In the genomic region with DNA sequence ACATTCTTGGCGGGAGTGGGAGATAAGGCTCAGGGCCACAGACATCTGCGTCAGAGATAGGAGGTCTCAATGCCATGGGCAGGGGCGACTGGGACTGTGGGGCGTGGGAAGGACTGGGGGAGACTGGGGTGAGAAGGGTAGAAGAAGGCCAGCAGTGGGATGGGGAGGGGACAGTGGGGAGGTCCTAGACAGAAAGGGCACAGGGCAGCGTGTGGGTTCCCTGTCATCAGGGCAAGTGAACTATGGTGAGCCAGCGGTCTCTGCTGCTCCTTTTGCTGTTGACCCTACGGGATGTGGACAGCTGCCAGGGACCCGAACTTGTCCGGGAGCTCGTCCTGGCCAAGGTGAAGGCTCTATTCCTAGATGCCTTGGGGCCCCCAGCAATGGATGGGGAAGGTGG, we compare ENCODE assay signal across 7 mouse cellular contexts. TPM values are rescaled to one million over a fixed set of nuclear protein-coding genes. Genes with fewer than 3 reads are reported as not detected.
DNase-seq lines count a peak whose midpoint lies in the region; ATAC-seq and TF ChIP-seq lines count a peak whose summit lies in the region.

Gene Inha (plus strand): TSS at position 72 of the 400 bp plus-strand sequence.

- H3K36me3 ChIP-seq in forebrain, embryonic 16.5 days (ENCODE audit: control insufficient read depth, insufficient read depth), result 0 out of 2 replicates have a peak, but pooled peaks cover 2% of the 10 kb centered on the region
- H3K36me3 ChIP-seq in limb, embryonic 12.5 days, result peaks cover 20% of the 10 kb centered on the region
- H3K36me3 ChIP-seq in stomach, postnatal 0 days (ENCODE audit: control insufficient read depth, insufficient read depth, low read length), result peaks cover 1% of the 10 kb centered on the region; the same call in 1 of the 2 replicates

- H3K4me2 ChIP-seq in forebrain, embryonic 16.5 days (ENCODE audit: low read length), result peak within 1 kb of the TSS; percentile 92
- H3K4me2 ChIP-seq in limb, embryonic 12.5 days, result peak within 1 kb of the TSS; percentile 91
- peak within 1 kb of the TSS; percentile 91 for H3K4me2 ChIP-seq in stomach, postnatal 0 days (replicated peaks; ENCODE audit: low read depth)

- H3K4me1 ChIP-seq in forebrain, embryonic 16.5 days (replicated peaks; ENCODE audit: control insufficient read depth, insufficient read depth, low read length), result peaks cover 25% of the 10 kb centered on the region
- peaks cover 48% of the 10 kb centered on the region for H3K4me1 ChIP-seq in limb, embryonic 12.5 days (replicated peaks)
- no peaks in the 10 kb centered on the region; the same call in 1 of the 2 replicates for H3K4me1 ChIP-seq in stomach, postnatal 0 days (replicated peaks; ENCODE audit: control insufficient read depth, insufficient read depth)

- no peak for TF ChIP-seq EP300 in stomach, postnatal 0 days (optimal IDR thresholded peaks at IDR 0.05)

- H3K9ac ChIP-seq in forebrain, embryonic 16.5 days (replicated peaks; ENCODE audit: low read depth, low read length), result peak within 1 kb of the TSS; percentile 87
- peak within 1 kb of the TSS; percentile 95 for H3K9ac ChIP-seq in limb, embryonic 12.5 days (replicated peaks)
- peak within 1 kb of the TSS; percentile 93 for H3K9ac ChIP-seq in stomach, postnatal 0 days (ENCODE audit: low read length)

- DNase-seq in layer of hippocampus, adult 8-10 months (ENCODE audit: low spot score in 2 of 2), result no peak
- no peak for DNase-seq in layer of hippocampus, adult 11-12 months (ENCODE audit: low spot score)
- no peak for DNase-seq in adrenal gland, postnatal 4 days (ENCODE audit: low spot score in 2 of 2)
- DNase-seq in stomach, postnatal 0 days (ENCODE audit: low spot score), result no peak
- DNase-seq in frontal cortex, postnatal 14 days (ENCODE audit: low spot score in 2 of 2), result no peak

- TF ChIP-seq CTCF in stomach, postnatal 0 days (IDR thresholded peaks at IDR 0.05; ENCODE audit: low read depth), result no peak

- H3K9me3 ChIP-seq in forebrain, embryonic 16.5 days (ENCODE audit: control insufficient read depth, low read length), result no peaks in the 10 kb centered on the region
- no peaks in the 10 kb centered on the region for H3K9me3 ChIP-seq in limb, embryonic 12.5 days
- H3K9me3 ChIP-seq in stomach, postnatal 0 days (ENCODE audit: control insufficient read depth, low read length), result no peaks in the 10 kb centered on the region

- no peak for ATAC-seq in forebrain, embryonic 16.5 days
- peak; percentile 24; the same call in 1 of the 2 replicates for ATAC-seq in limb, embryonic 12.5 days (ENCODE audit: insufficient number of reproducible peaks, insufficient read depth, low FRiP score, low TSS enrichment, low read depth)
- ATAC-seq in stomach, postnatal 0 days (ENCODE audit: low FRiP score, low TSS enrichment), result no peak

- H3K4me3 ChIP-seq in forebrain, embryonic 16.5 days (replicated peaks; ENCODE audit: low read length), result peak within 1 kb of the TSS; percentile 88
- peak within 1 kb of the TSS; percentile 73 for H3K4me3 ChIP-seq in limb, embryonic 12.5 days (replicated peaks)
- H3K4me3 ChIP-seq in stomach, postnatal 0 days (ENCODE audit: low read depth, low read length), result peak within 1 kb of the TSS; percentile 85

- H3K27me3 ChIP-seq in forebrain, embryonic 16.5 days (replicated peaks; ENCODE audit: control insufficient read depth, insufficient read depth, low read length), result no peaks in the 10 kb centered on the region
- H3K27me3 ChIP-seq in limb, embryonic 12.5 days, result peaks cover 17% of the 10 kb centered on the region
- H3K27me3 ChIP-seq in stomach, postnatal 0 days (ENCODE audit: control insufficient read depth, insufficient read depth, low read length), result no peaks in the 10 kb centered on the region

- WGBS in forebrain, embryonic 16.5 days, result 75% methylated on average over 10 of the region's 10 CpGs
- 74% methylated on average over 10 of the region's 10 CpGs for WGBS in limb, embryonic 12.5 days
- WGBS in stomach, postnatal 0 days, result 54% methylated on average over 10 of the region's 10 CpGs

- H3K27ac ChIP-seq in forebrain, embryonic 16.5 days (ENCODE audit: low read length), result peak within 1 kb of the TSS; percentile 81
- H3K27ac ChIP-seq in limb, embryonic 12.5 days, result peak within 1 kb of the TSS; percentile 99
- H3K27ac ChIP-seq in stomach, postnatal 0 days (replicated peaks), result peak within 1 kb of the TSS; percentile 95

RNA-seq across cellular contexts. Expression of gene Inha, which starts in this region (rescaled TPM):
- 10 to 100 TPM; 13.0 to 19.2 (median 16.8) TPM for total RNA-seq in layer of hippocampus, adult 8-10 months (2022)
- 10 to 100 TPM; 71.4 to 80.6 TPM for total RNA-seq in adrenal gland, postnatal 4 days (2021)
- polyA plus RNA-seq in forebrain, embryonic 16.5 days (2015; fragmentation: Nextera tagmentation; extraction: Ambion mirVana), result 13.7 and 18.1 TPM in 2 replicates
- 9.5 and 11.9 TPM in 2 replicates for polyA plus RNA-seq in limb, embryonic 12.5 days (2016; fragmentation: Nextera tagmentation; extraction: Ambion mirVana)
- polyA plus RNA-seq in stomach, postnatal 0 days (2015; fragmentation: Nextera tagmentation; extraction: Ambion mirVana), result 4.7 and 6.1 TPM in 2 replicates
